Mouse (Mus musculus) limb, embryonic 13.5 days (tissue): ENCODE measurements around the gene Cdk5r1. TPM values are rescaled to one million over a fixed set of nuclear protein-coding genes. Genes with fewer than 3 reads are reported as not detected.
A peak's percentile ranks its signal among the peaks of the same experiment; 100 is the strongest.

Source experiments
- ATAC-seq: fragments of 200-750 bp; cut with Nextera tagmentation; 2 replicates; pipeline ENCODE4 v1.8.0; 2017; ENCODE audit warnings: low read depth, moderate number of reproducible peaks, moderate TSS enrichment; ENCODE audit not compliant: low FRiP score
- H3K27ac ChIP-seq: fragments of 300-500 bp; sonication (generic); 2 replicates; pipeline ENCODE4 v1.5.1; 2015; ENCODE audit warnings: inconsistent platforms, mild to moderate bottlenecking, moderate library complexity
- H3K27me3 ChIP-seq: fragments of 300-500 bp; sonication (generic); 2 replicates; pipeline ENCODE4 v1.6.1; 2015; ENCODE audit warnings: mild to moderate bottlenecking, inconsistent platforms
- H3K36me3 ChIP-seq: fragments of 300-500 bp; sonication (generic); 2 replicates; pipeline ENCODE4 v1.6.1; 2015; ENCODE audit warnings: inconsistent platforms, mild to moderate bottlenecking, moderate library complexity
- H3K4me1 ChIP-seq: fragments of 300-500 bp; sonication (generic); 2 replicates; pipeline ENCODE4 v1.6.1; 2015; ENCODE audit warnings: inconsistent platforms
- H3K4me2 ChIP-seq: fragments of 300-500 bp; sonication (generic); replicated peaks from 2 replicates; pipeline ENCODE4 v1.6.1; 2015; ENCODE audit warnings: inconsistent platforms, mild to moderate bottlenecking, moderate library complexity
- H3K4me3 ChIP-seq: fragments of 300-500 bp; sonication (generic); 2 replicates; pipeline ENCODE4 v1.5.1; 2015; ENCODE audit warnings: moderate library complexity, mild to moderate bottlenecking, inconsistent platforms
- H3K9ac ChIP-seq: fragments of 300-500 bp; sonication (generic); 2 replicates; pipeline ENCODE4 v1.6.1; 2015; ENCODE audit warnings: mild to moderate bottlenecking, inconsistent platforms
- H3K9me3 ChIP-seq: fragments of 300-500 bp; sonication (generic); 2 replicates; pipeline ENCODE4 v1.6.1; 2016; ENCODE audit warnings: inconsistent platforms
- WGBS: fragments of 180-500 bp; shearing (Covaris S2); methylation state at CpG from one replicate; pipeline ENCODE4 v1.1.7; 2015; 5-methylcytosine and 5-hydroxymethylcytosine counted together
- polyA plus RNA-seq: library from polyadenylated mRNA; unstranded; fragments of >200 nt; fragmentation: Nextera tagmentation; extraction: Ambion mirVana; gene quantifications from 2 replicates; pipeline ENCODE4 v1.2.1, GENCODE M21; 2015

The Cdk5r1 gene
- polyA plus RNA-seq, 1 experiment from 2014 or later = 3.3 TPM

GRCm38 (mm10) chr11:80497225-80497919, 20.5 kb downstream of the Cdk5r1 start:
- Histone ChIP-seq H3K4me3 (no peak overlapping the region), H3K9me3 (no peaks in the 10 kb centered on the region), H3K4me1 (peaks cover 17% of the 10 kb centered on the region; the same call in 1 of the 2 replicates), H3K4me2 (no peak overlapping the region), H3K27me3 (no peaks in the 10 kb centered on the region), H3K27ac (no peak overlapping the region), H3K9ac (no peak overlapping the region), H3K36me3 (no peaks in the 10 kb centered on the region)
- WGBS = 73% methylated on average over 10 of the region's 10 CpGs
- no peak for ATAC-seq

GRCm38 (mm10) chr11:80498328-80499070, 21.7 kb downstream of the Cdk5r1 start:
- Histone ChIP-seq H3K4me1 (peaks cover 18% of the 10 kb centered on the region; the same call in 1 of the 2 replicates), H3K36me3 (no peaks in the 10 kb centered on the region), H3K27ac (peak overlapping the region; percentile 33; the same call in 1 of the 2 replicates), H3K9me3 (no peaks in the 10 kb centered on the region), H3K4me2 (no peak overlapping the region), H3K9ac (no peak overlapping the region), H3K4me3 (no peak overlapping the region), H3K27me3 (no peaks in the 10 kb centered on the region)
- WGBS = 53% methylated on average over 11 of the region's 11 CpGs
- ATAC-seq = no peak

GRCm38 (mm10) chr11:80499550-80499952, 22.7 kb downstream of the Cdk5r1 start:
- Histone ChIP-seq H3K9me3 (no peaks in the 10 kb centered on the region), H3K27me3 (no peaks in the 10 kb centered on the region), H3K4me3 (no peak overlapping the region), H3K4me2 (no peak overlapping the region), H3K27ac (no peak overlapping the region), H3K36me3 (no peaks in the 10 kb centered on the region), H3K4me1 (peaks cover 29% of the 10 kb centered on the region), H3K9ac (no peak overlapping the region)
- ATAC-seq = no peak
- WGBS = 65% methylated on average over 4 of the region's 4 CpGs

- no peak overlapping the region for H3K27ac ChIP-seq
Observed at GRCm38 (mm10) chr11:80503281-80503680, 26.5 kb downstream of the Cdk5r1 start.

GRCm38 (mm10) chr11:80503726-80504452, 27.1 kb downstream of the Cdk5r1 start:
- Histone ChIP-seq H3K4me1 (peaks cover 27% of the 10 kb centered on the region), H3K36me3 (no peaks in the 10 kb centered on the region), H3K27ac (no peak overlapping the region), H3K4me2 (peak overlapping the region; percentile 39), H3K27me3 (no peaks in the 10 kb centered on the region), H3K9me3 (no peaks in the 10 kb centered on the region), H3K9ac (peak overlapping the region; percentile 31; the same call in 1 of the 2 replicates), H3K4me3 (no peak overlapping the region)
- ATAC-seq = peak; percentile 46; the same call in 1 of the 2 replicates
- WGBS = 31% methylated on average over 13 of the region's 13 CpGs

More at GRCm38 (mm10) chr11:80503281-80503680, 26.5 kb downstream of the Cdk5r1 start:
- Histone ChIP-seq H3K9me3 (no peaks in the 10 kb centered on the region), H3K4me2 (no peak overlapping the region), H3K4me1 (peaks cover 29% of the 10 kb centered on the region), H3K9ac (0 out of 2 replicates have a peak overlapping the region, but pooled peaks have one; percentile 31), H3K27me3 (no peaks in the 10 kb centered on the region), H3K36me3 (no peaks in the 10 kb centered on the region), H3K4me3 (no peak overlapping the region)
- WGBS = 81% methylated on average over 6 of the region's 6 CpGs
- no peak for ATAC-seq

DNA sequence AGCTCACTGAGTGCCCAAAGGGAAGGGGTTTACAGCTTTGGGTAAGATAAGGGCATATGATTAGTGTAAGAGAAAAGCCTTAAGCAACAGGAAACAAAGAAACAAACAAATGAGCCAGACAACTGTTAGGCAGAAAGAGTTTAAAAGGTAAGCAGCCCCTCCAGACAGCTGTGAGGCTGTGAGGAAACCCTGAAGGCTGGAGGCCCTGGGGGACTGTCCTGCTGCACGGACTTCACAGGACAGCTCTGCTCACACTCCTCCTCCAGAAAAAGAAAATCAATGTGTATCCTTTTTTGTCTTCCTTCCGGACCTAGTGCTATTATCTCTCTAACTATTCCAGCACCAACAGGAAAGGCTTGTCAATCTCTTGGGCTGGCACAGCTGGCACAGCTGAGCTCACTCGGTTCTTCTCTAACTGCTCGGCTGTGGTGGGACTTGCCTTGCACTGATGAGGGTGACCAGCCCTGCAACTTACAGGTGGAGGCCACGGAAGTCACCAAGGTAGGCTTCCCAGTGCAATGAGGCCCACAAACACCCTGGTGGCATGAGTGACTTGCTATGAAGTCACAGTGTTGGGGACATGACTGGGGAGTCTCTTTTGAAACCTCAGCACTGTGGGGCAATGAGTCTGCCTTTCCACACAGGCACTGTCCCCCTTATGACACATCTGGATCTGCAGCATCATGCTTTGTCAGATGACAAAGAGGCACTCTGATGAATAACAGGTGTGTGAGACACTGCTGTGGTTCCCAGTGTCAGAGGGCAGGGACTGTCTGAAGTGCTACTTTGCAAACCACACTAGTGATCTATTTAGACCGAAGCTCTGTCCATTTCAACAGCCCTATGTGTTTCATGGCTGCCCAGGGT, 27.9 kb downstream of the Cdk5r1 start:
- no peak for ATAC-seq
- Histone ChIP-seq H3K4me3 (no peak overlapping the region), H3K4me1 (peaks cover 25% of the 10 kb centered on the region), H3K36me3 (no peaks in the 10 kb centered on the region), H3K4me2 (peak overlapping the region; percentile 39), H3K27me3 (no peaks in the 10 kb centered on the region), H3K9ac (0 out of 2 replicates have a peak overlapping the region, but pooled peaks have one; percentile 1), H3K9me3 (no peaks in the 10 kb centered on the region), H3K27ac (no peak overlapping the region)
- 46% methylated on average over 6 of the region's 6 CpGs for WGBS

GRCm38 (mm10) chr11:80505581-80505980, 28.8 kb downstream of the Cdk5r1 start:
- WGBS = 75% methylated on average over 3 of the region's 3 CpGs
- Histone ChIP-seq H3K36me3 (no peaks in the 10 kb centered on the region), H3K9me3 (no peaks in the 10 kb centered on the region), H3K27me3 (no peaks in the 10 kb centered on the region), H3K9ac (no peak overlapping the region), H3K4me3 (no peak overlapping the region), H3K4me1 (peaks cover 25% of the 10 kb centered on the region), H3K27ac (no peak overlapping the region), H3K4me2 (no peak overlapping the region)
- no peak for ATAC-seq

DNA sequence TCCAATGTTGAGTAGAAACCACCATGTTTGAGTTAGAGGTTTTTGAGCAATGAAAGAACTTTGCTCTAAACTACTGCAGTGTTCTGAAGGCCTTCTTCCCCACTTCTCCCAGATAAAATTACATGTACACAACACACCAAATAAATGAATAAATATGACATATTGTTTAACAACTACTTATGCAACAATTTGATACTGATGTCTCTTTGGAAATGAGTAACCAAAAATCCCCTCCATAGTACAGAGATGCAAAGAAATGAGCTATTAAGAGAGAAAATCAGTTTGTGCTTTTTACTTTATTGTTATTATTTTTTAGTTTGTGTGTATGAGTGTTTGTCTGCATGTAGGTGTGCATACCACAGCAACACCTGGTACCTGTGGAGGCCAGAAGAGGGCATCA, 29.7 kb downstream of the Cdk5r1 start:
- Histone ChIP-seq H3K36me3 (no peaks in the 10 kb centered on the region), H3K9me3 (no peaks in the 10 kb centered on the region), H3K4me3 (no peak overlapping the region), H3K4me1 (peaks cover 25% of the 10 kb centered on the region), H3K27ac (no peak overlapping the region), H3K4me2 (no peak overlapping the region), H3K9ac (no peak overlapping the region), H3K27me3 (no peaks in the 10 kb centered on the region)
- no peak for ATAC-seq

DNA sequence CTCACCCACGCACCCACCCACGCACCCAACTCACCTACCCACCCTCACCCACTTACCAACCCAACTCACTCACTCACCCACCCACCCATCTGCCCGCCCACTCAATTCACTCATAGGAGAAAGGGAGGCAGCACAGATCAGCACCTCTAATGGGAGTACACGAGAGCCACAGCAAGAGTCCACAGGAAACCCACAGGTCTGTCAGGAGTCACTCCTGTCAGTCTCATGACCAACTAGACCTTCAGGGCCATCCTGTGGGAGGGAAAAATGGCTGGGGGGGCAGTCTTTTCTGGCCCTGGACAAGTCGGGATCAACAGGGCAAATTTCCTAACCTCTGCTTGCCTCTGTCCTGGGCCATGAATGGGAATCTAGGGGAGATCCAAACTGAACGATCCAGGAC, 31.0 kb downstream of the Cdk5r1 start:
- WGBS = 87% methylated on average over 6 of the region's 6 CpGs
- Histone ChIP-seq H3K36me3 (no peaks in the 10 kb centered on the region), H3K27ac (no peak overlapping the region), H3K27me3 (no peaks in the 10 kb centered on the region), H3K4me2 (no peak overlapping the region), H3K9me3 (no peaks in the 10 kb centered on the region), H3K4me1 (peaks cover 25% of the 10 kb centered on the region), H3K9ac (no peak overlapping the region), H3K4me3 (no peak overlapping the region)
- no peak for ATAC-seq

- no peaks in the 10 kb centered on the region for H3K9me3 ChIP-seq
Observed at GRCm38 (mm10) chr11:80508361-80509175, 31.7 kb downstream of the Cdk5r1 start.

DNA sequence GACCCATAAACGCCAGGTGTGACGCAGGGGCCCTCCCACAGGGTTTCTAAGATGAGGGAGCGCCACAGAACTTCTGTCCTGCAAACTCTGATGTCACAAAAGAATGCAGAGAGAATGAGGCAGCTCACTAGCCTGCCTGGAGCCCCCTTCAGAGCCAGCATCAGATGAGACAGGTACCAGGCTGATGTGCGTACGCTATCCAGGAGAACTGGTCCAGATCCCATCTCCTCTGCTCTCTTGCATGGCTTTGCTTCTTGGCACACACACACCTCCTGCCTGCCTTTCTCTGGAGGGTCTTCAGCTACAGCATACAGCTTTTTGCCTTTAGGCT, 32.3 kb downstream of the Cdk5r1 start:
- Histone ChIP-seq H3K4me2 (peak overlapping the region; percentile 19; the same call in 1 of the 2 replicates), H3K27ac (peak overlapping the region; percentile 10; the same call in 1 of the 2 replicates), H3K4me3 (no peak overlapping the region), H3K36me3 (no peaks in the 10 kb centered on the region), H3K27me3 (no peaks in the 10 kb centered on the region), H3K9ac (no peak overlapping the region), H3K4me1 (peaks cover 28% of the 10 kb centered on the region), H3K9me3 (no peaks in the 10 kb centered on the region)
- ATAC-seq = peak; percentile 42
- 54% methylated on average over 5 of the region's 5 CpGs for WGBS

More at GRCm38 (mm10) chr11:80508361-80509175, 31.7 kb downstream of the Cdk5r1 start:
- ATAC-seq = peak; percentile 52
- no peak overlapping the region for H3K4me3 ChIP-seq
- H3K4me2 ChIP-seq = 0 out of 2 replicates have a peak overlapping the region, but pooled peaks have one; percentile 19
- H3K27me3 ChIP-seq = no peaks in the 10 kb centered on the region
- no peaks in the 10 kb centered on the region for H3K36me3 ChIP-seq
- no peak overlapping the region for H3K9ac ChIP-seq
- WGBS = 29% methylated on average over 19 of the region's 19 CpGs
- peaks cover 28% of the 10 kb centered on the region for H3K4me1 ChIP-seq
- no peak overlapping the region for H3K27ac ChIP-seq
